Mouse (Mus musculus) left cerebral cortex, postnatal 14 days (tissue): Measurements from ENCODE around the gene Tespa1. TPM values are rescaled to one million over a fixed set of nuclear protein-coding genes. Genes with fewer than 3 reads are reported as not detected.
"Not testable (repeated sequence)": the region's sequence is repeated elsewhere in the genome, so short reads cannot be mapped to it uniquely, and the experiment has no call there.

ENCODE experiments used
- DNase-seq, 2 experiments: peaks; one replicate each; pipeline ENCODE4 v3.0.0; 2021 to 2022; ENCODE audit warnings: low spot score in 2 of 2, mixed read lengths in 1 of 2
- intact Hi-C: fragments of 180-260 bp; cut with DNase I; formaldehyde crosslinking; loops from one replicate; pipeline ENCODE4 v1.15.1; 2025
- total RNA-seq, 2 experiments: library from RNA; stranded (reverse); gene quantifications; 2 replicates each; pipeline ENCODE4 v1.2.3; 2021

Gene Tespa1
- total RNA-seq, 2 experiments from 2014 or later: 2.7 to 3.7 TPM

- intact Hi-C loops: no loop called here
- DNase-seq: no peak
Measured at GRCm38 (mm10) chr10:130337581-130337980, 14.9 kb downstream of the Tespa1 start.

- intact Hi-C loops: not testable (repeated sequence)
Measured at GRCm38 (mm10) chr10:130340050-130340449, 17.4 kb downstream of the Tespa1 start.

GRCm38 (mm10) chr10:130344056-130344455 lies 21.4 kb downstream of the Tespa1 start:
- intact Hi-C loops: no loop called here
- no peak for DNase-seq

More at GRCm38 (mm10) chr10:130340050-130340449, 17.4 kb downstream of the Tespa1 start:
- not testable (repeated sequence) for DNase-seq

- intact Hi-C loops: no loop called here
Measured at GRCm38 (mm10) chr10:130363438-130364164, 40.9 kb downstream of the Tespa1 start.

GRCm38 (mm10) chr10:130364766-130365165 lies 42.1 kb downstream of the Tespa1 start:
- intact Hi-C loops: no loop called here
- no peak for DNase-seq

More at GRCm38 (mm10) chr10:130363438-130364164, 40.9 kb downstream of the Tespa1 start:
- DNase-seq: peak; percentile 4 to 19

GRCm38 (mm10) chr10:130368384-130368783 lies 45.7 kb downstream of the Tespa1 start:
- intact Hi-C loops: no loop called here

GRCm38 (mm10) chr10:130370005-130370682 lies 47.5 kb downstream of the Tespa1 start:
- intact Hi-C loops: no loop called here
- DNase-seq: no peak

More at GRCm38 (mm10) chr10:130368384-130368783, 45.7 kb downstream of the Tespa1 start:
- DNase-seq: no peak

GRCm38 (mm10) chr10:130371644-130372043 lies 49.0 kb downstream of the Tespa1 start:
- DNase-seq: no peak
- intact Hi-C loops: no loop called here

- DNase-seq: no peak
- intact Hi-C loops: no loop called here
Measured at GRCm38 (mm10) chr10:130372491-130373173, 50.0 kb downstream of the Tespa1 start.

- intact Hi-C loops: no loop called here
- no peak for DNase-seq
Measured at GRCm38 (mm10) chr10:130375145-130375544, 52.5 kb downstream of the Tespa1 start.

- intact Hi-C loops: no loop called here
Measured at GRCm38 (mm10) chr10:130394232-130394631, 71.6 kb downstream of the Tespa1 start, which contains the start of gene Vmn2r84. TSS of gene Vmn2r84 (minus strand) at chr10:130394332.

GRCm38 (mm10) chr10:130412167-130412698 lies 89.6 kb downstream of the Tespa1 start:
- intact Hi-C loops, DNase-seq: not testable (repeated sequence)

More at GRCm38 (mm10) chr10:130394232-130394631, 71.6 kb downstream of the Tespa1 start, which contains the start of gene Vmn2r84:
- DNase-seq: no peak

Other genes with a start within 250 kb of the Tespa1 start
- gene Olfr823, start 207.5 kb upstream of the Tespa1 start, total RNA-seq: not detected
- not detected for gene Olfr824, start 192.9 kb upstream of the Tespa1 start, total RNA-seq
- gene Olfr825, start 156.1 kb upstream of the Tespa1 start, total RNA-seq: not detected
- not detected for gene Olfr826, start 138.7 kb upstream of the Tespa1 start, total RNA-seq
- gene Olfr827, start 108.5 kb upstream of the Tespa1 start, total RNA-seq: not detected
- gene Neurod4, start 42.6 kb upstream of the Tespa1 start, total RNA-seq: under 1 TPM; 0.33 to 0.34 TPM
- gene Vmn2r84, start 71.5 kb downstream of the Tespa1 start, total RNA-seq: under 1 TPM; 0.30 to 0.59 TPM
- 1 to 10 TPM in 1 of 2 experiments, under 1 TPM in 1; 0.70 to 1.3 TPM for gene Vmn2r85, start 106.8 kb downstream of the Tespa1 start, total RNA-seq
- under 1 TPM; 0.21 to 0.46 TPM for gene Vmn2r86, start 133.2 kb downstream of the Tespa1 start, total RNA-seq
- gene Vmn2r87, start 174.5 kb downstream of the Tespa1 start, total RNA-seq: 1 to 10 TPM in 1 of 2 experiments, under 1 TPM in 1; 0.82 to 1.4 TPM